Mouse (Mus musculus) macrophage (primary cell): ENCODE data around the gene Olfr1136. TPM values are rescaled to one million over a fixed set of nuclear protein-coding genes. Genes with fewer than 3 reads are reported as not detected.

Experiments used
- H3K27ac ChIP-seq: fragments of 350-480 bp; formaldehyde crosslinking; 2 replicates; pipeline ENCODE4 v1.9.0; 2021
- H3K36me3 ChIP-seq: fragments of 350-480 bp; formaldehyde crosslinking; 2 replicates; pipeline ENCODE4 v1.9.0; 2021; ENCODE audit errors: inconsistent target
- H3K4me3 ChIP-seq: fragments of 350-480 bp; formaldehyde crosslinking; 2 replicates; pipeline ENCODE4 v1.9.0; 2021; ENCODE audit errors: inconsistent target
- H3K79me2 ChIP-seq: fragments of 350-480 bp; formaldehyde crosslinking; 2 replicates; pipeline ENCODE4 v1.9.0; 2021; ENCODE audit errors: inconsistent target
- WGBS: methylation state at CpG from one replicate; pipeline ENCODE4 v1.1.7; 2026; ENCODE audit warnings: inconsistent platforms; ENCODE audit not compliant: missing documents; 5-methylcytosine and 5-hydroxymethylcytosine counted together
- polyA plus RNA-seq: library from polyadenylated mRNA; stranded (reverse); fragments of 250-400 nt; gene quantifications from 3 replicates; pipeline ENCODE4 v1.2.4, GENCODE M21; 2018; ENCODE audit warnings: inconsistent platforms
- total RNA-seq, 78 experiments: library from RNA; depleted of rRNA; stranded (reverse); fragments of 250-400 nt; gene quantifications; 1 replicate in 9 of 78; 2 replicates in 24 of 78; 3 replicates in 43 of 78; 4 replicates in 2 of 78; pipeline ENCODE4 v1.2.4; 2018; ENCODE audit warnings: inconsistent platforms in 56 of 78

Gene Olfr1136
- not detected for total RNA-seq (2018; cell fraction: chromatin; rRNA removed)
- total RNA-seq (2018; cell fraction: cytosol; rRNA removed), result not detected
- total RNA-seq (2018; cell fraction: nucleus; rRNA removed), result not detected
- polyA plus RNA-seq, result not detected in 3 replicates

DNA sequence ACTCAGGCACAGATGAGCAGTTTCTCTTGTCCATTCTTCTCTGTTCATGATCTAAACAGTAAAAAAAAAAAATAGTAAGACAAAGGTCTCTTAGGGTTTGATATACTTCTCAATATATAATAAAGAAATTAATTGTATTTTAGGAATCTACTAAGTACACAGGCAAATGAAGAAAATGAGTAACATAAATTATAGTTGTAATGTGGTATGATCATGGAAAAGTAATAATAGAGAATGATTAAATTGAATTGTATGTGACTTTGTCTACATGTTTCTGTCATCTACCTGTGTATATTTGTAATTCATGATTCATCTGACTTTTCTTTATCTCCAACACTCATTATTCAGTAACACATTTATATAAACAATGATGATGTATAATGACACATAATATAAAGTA lies at the start of gene Olfr1136:
Gene Olfr1136, minus strand, starts transcription at position 101 of the 400 bp plus-strand sequence.
- Histone ChIP-seq H3K4me3 (no peak within 1 kb of the TSS), H3K79me2 (no peaks in the 10 kb centered on the region), H3K27ac (no peak within 1 kb of the TSS), H3K36me3 (no peaks in the 10 kb centered on the region)

- no peaks in the 10 kb centered on the region for H3K79me2 ChIP-seq
- no peaks in the 10 kb centered on the region for H3K36me3 ChIP-seq
- 80% methylated on average over 3 of the region's 3 CpGs for WGBS
- no peak within 1 kb of the TSS for H3K27ac ChIP-seq
- H3K4me3 ChIP-seq, result no peak within 1 kb of the TSS
Measured at GRCm38 (mm10) chr2:87743452-87743851, 49.7 kb upstream of the Olfr1136 start, which contains the start of gene Olfr1140. Gene Olfr1140, plus strand, starts transcription at chr2:87743752.

GRCm38 (mm10) chr2:87739878-87740277 lies 46.1 kb upstream of the Olfr1136 start, which contains the start of gene Olfr1138:
Gene Olfr1138, minus strand, starts transcription at chr2:87739978.
- 50% methylated on average over 1 of the region's 1 CpGs for WGBS
- H3K36me3 ChIP-seq, result no peaks in the 10 kb centered on the region
- no peak within 1 kb of the TSS for H3K4me3 ChIP-seq
- H3K79me2 ChIP-seq, result no peaks in the 10 kb centered on the region
- no peak within 1 kb of the TSS for H3K27ac ChIP-seq

DNA sequence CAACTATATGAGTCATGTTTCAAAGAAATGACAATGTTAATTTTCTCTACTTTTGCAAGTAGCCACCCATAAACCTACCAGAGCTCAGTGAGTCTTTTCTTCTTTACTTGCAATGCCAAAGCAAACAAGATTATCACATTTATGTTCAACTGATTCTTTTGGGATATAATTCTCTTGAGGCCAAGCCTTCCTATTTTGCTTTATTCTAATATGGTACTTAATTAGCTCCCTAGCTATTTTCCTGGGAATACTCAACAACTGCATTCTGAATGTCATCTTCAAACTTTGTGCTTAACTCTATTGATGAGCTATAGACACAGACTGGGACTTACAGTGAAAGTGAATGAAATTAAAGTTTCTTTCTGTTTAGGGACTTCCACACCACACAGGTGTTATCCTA lies 19.3 kb upstream of the Olfr1136 start, which contains the start of gene Olfr1137:
Gene Olfr1137, minus strand, starts transcription at position 101 of the 400 bp plus-strand sequence.
- Histone ChIP-seq H3K27ac (no peak within 1 kb of the TSS), H3K79me2 (no peaks in the 10 kb centered on the region), H3K36me3 (no peaks in the 10 kb centered on the region), H3K4me3 (no peak within 1 kb of the TSS)

- WGBS, result 27% methylated on average over 1 of the region's 1 CpGs
- no peaks in the 10 kb centered on the region for H3K36me3 ChIP-seq
- H3K4me3 ChIP-seq, result no peak within 1 kb of the TSS
- H3K27ac ChIP-seq, result no peak within 1 kb of the TSS
- H3K79me2 ChIP-seq, result no peaks in the 10 kb centered on the region
Measured at GRCm38 (mm10) chr2:87673564-87673963, 20.2 kb downstream of the Olfr1136 start, which contains the start of gene Olfr1135. Gene Olfr1135, minus strand, starts transcription at chr2:87673664.

GRCm38 (mm10) chr2:87658360-87658759 lies 35.4 kb downstream of the Olfr1136 start, which contains the start of gene Olfr1134:
Gene Olfr1134, minus strand, starts transcription at chr2:87658460.
- 92% methylated on average over 2 of the region's 2 CpGs for WGBS
- Histone ChIP-seq H3K36me3 (no peaks in the 10 kb centered on the region), H3K4me3 (no peak within 1 kb of the TSS), H3K79me2 (no peaks in the 10 kb centered on the region), H3K27ac (no peak within 1 kb of the TSS)

DNA sequence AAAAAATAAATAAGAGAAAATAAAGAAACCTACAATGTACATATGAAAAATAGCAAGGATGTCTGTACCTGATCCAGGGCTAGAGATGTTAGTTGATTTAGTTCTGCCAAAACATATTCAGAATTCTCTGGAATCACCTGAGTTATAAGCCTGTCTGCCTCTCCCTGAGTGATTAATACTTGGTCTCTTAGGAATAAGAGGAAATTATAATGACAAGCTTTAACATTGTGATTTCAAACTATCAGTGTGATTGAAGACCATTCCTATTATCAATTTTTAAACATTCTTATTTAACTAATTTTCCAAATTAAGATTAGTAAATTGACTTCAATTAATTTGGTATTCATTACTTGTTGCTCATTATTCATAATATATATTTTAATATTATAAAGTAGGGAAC lies 46.5 kb downstream of the Olfr1136 start, which contains the start of gene Olfr1133:
Gene Olfr1133, minus strand, starts transcription at position 101 of the 400 bp plus-strand sequence.
- no peak within 1 kb of the TSS for H3K4me3 ChIP-seq
- H3K79me2 ChIP-seq, result no peaks in the 10 kb centered on the region
- no peaks in the 10 kb centered on the region for H3K36me3 ChIP-seq
- no peak within 1 kb of the TSS for H3K27ac ChIP-seq

Other genes starting within 250 kb of the Olfr1136 start
- gene Olfr1126, start 240.0 kb downstream of the Olfr1136 start, polyA plus RNA-seq, result not detected in 3 replicates
- gene Pramel7, start 196.9 kb downstream of the Olfr1136 start, polyA plus RNA-seq, result not detected in 3 replicates
- gene Pramel6, start 187.4 kb downstream of the Olfr1136 start, polyA plus RNA-seq, result not detected in 3 replicates
- gene Olfr153, start 162.2 kb downstream of the Olfr1136 start, polyA plus RNA-seq, result not detected in 3 replicates
- not detected in 3 replicates for gene Olfr1128, start 148.4 kb downstream of the Olfr1136 start, polyA plus RNA-seq
- not detected in 3 replicates for gene Olfr1129, start 120.0 kb downstream of the Olfr1136 start, polyA plus RNA-seq
- gene Olfr1130, start 87.7 kb downstream of the Olfr1136 start, polyA plus RNA-seq, result not detected in 3 replicates
- gene Olfr1131, start 66.8 kb downstream of the Olfr1136 start, polyA plus RNA-seq, result not detected in 3 replicates
- not detected in 3 replicates for gene Olfr1132, start 56.4 kb downstream of the Olfr1136 start, polyA plus RNA-seq
- gene Olfr1133, start 46.6 kb downstream of the Olfr1136 start, polyA plus RNA-seq, result not detected in 3 replicates
- gene Olfr1134, start 35.5 kb downstream of the Olfr1136 start, polyA plus RNA-seq, result not detected in 3 replicates
- gene Olfr1135, start 20.3 kb downstream of the Olfr1136 start, polyA plus RNA-seq, result not detected in 3 replicates
- not detected in 3 replicates for gene Olfr1137, start 19.2 kb upstream of the Olfr1136 start, polyA plus RNA-seq
- not detected in 3 replicates for gene Olfr1138, start 46.0 kb upstream of the Olfr1136 start, polyA plus RNA-seq
- gene Olfr1140, start 49.8 kb upstream of the Olfr1136 start, polyA plus RNA-seq, result not detected in 3 replicates
- gene Olfr1141, start 60.0 kb upstream of the Olfr1136 start, polyA plus RNA-seq, result not detected in 3 replicates
- not detected in 3 replicates for gene Olfr152, start 85.5 kb upstream of the Olfr1136 start, polyA plus RNA-seq
- not detected in 3 replicates for gene Olfr1143, start 106.6 kb upstream of the Olfr1136 start, polyA plus RNA-seq
- gene Olfr1145, start 115.9 kb upstream of the Olfr1136 start, polyA plus RNA-seq, result not detected in 3 replicates
- not detected in 3 replicates for gene Olfr1148, start 136.6 kb upstream of the Olfr1136 start, polyA plus RNA-seq
- gene Olfr1150-ps1, start 150.0 kb upstream of the Olfr1136 start, polyA plus RNA-seq, result not detected in 3 replicates
- gene Olfr1151, start 161.9 kb upstream of the Olfr1136 start, polyA plus RNA-seq, result not detected in 3 replicates
- gene Olfr1152, start 172.5 kb upstream of the Olfr1136 start, polyA plus RNA-seq, result not detected in 3 replicates
- gene Olfr1153, start 201.0 kb upstream of the Olfr1136 start, polyA plus RNA-seq, result not detected in 3 replicates
- not detected in 3 replicates for gene Olfr1154, start 211.2 kb upstream of the Olfr1136 start, polyA plus RNA-seq